Mouse (Mus musculus) thymus, adult 2 months (tissue): ENCODE measurements around the gene Apoc2. TPM values are rescaled to one million over a fixed set of nuclear protein-coding genes. Genes with fewer than 3 reads are reported as not detected.

Source experiments
- DNase-seq: peaks from one replicate; pipeline ENCODE4 v3.0.0; 2021
- H3K27ac ChIP-seq: fragments of 200-500 bp; 2 replicates; pipeline ENCODE4 v1.5.1; 2012; ENCODE audit warnings: low read length, control low read depth; ENCODE audit not compliant: control insufficient read depth, insufficient read depth
- H3K27me3 ChIP-seq: fragments of 200-500 bp; 2 replicates; pipeline ENCODE4 v1.6.1; 2012; ENCODE audit warnings: mild to moderate bottlenecking, low read length, moderate library complexity, mixed read lengths; ENCODE audit not compliant: control insufficient read depth, insufficient read depth
- H3K36me3 ChIP-seq: fragments of 200-500 bp; 2 replicates; pipeline ENCODE4 v1.6.1; 2012; ENCODE audit warnings: mild to moderate bottlenecking, low read length, moderate library complexity; ENCODE audit not compliant: control insufficient read depth, insufficient read depth
- H3K4me1 ChIP-seq: fragments of 200-500 bp; replicated peaks from 2 replicates; pipeline ENCODE4 v1.6.1; 2012; ENCODE audit warnings: low read length; ENCODE audit not compliant: control insufficient read depth, insufficient read depth
- H3K4me3 ChIP-seq: fragments of 200-500 bp; 2 replicates; pipeline ENCODE4 v1.5.1; 2012; ENCODE audit warnings: mild to moderate bottlenecking, low read length, control low read depth, moderate library complexity; ENCODE audit not compliant: control insufficient read depth, insufficient read depth
- CTCF ChIP-seq: fragments of 200-500 bp; IDR thresholded peaks from 2 replicates; pipeline ENCODE4 v1.5.1; 2012; ENCODE audit warnings: mild to moderate bottlenecking, control low read depth, low read length, moderate library complexity, borderline replicate concordance; ENCODE audit not compliant: control insufficient read depth, poor library complexity, insufficient read depth; ENCODE audit errors: extremely low read depth
- POLR2A ChIP-seq: fragments of 200-500 bp; IDR thresholded peaks from 2 replicates; pipeline ENCODE4 v1.6.1; 2012; ENCODE audit warnings: mild to moderate bottlenecking, low read length, control low read depth, moderate library complexity; ENCODE audit not compliant: control insufficient read depth, poor library complexity, insufficient read depth; ENCODE audit errors: extremely low read depth
- WGBS: fragments of 180-500 bp; shearing (Covaris S2); methylation state at CpG from one replicate; pipeline ENCODE4 v1.1.7; 2018; 5-methylcytosine and 5-hydroxymethylcytosine counted together
- polyA plus RNA-seq: library from polyadenylated mRNA; depleted of rRNA; stranded (reverse); fragments of >200 nt; gene quantifications from 2 replicates; pipeline ENCODE4 v1.2.3, GENCODE M21; 2012

Gene Apoc2
- polyA plus RNA-seq, 1 experiment: 6.7 TPM

GRCm38 (mm10) chr7:19633197-19633596 is 44.5 kb downstream of the Apoc2 start:
- no peak overlapping the region for H3K4me3 ChIP-seq
- WGBS: 98% methylated on average over 17 of the region's 17 CpGs
- TF ChIP-seq POLR2A (no peak), CTCF (no peak)

GRCm38 (mm10) chr7:19632720-19633119 is 45.0 kb downstream of the Apoc2 start:
- no peak overlapping the region for H3K4me3 ChIP-seq
- peaks cover 12% of the 10 kb centered on the region for H3K4me1 ChIP-seq
- no peak for DNase-seq
- TF ChIP-seq POLR2A (no peak), CTCF (no peak)
- no peak overlapping the region for H3K27ac ChIP-seq
- no peaks in the 10 kb centered on the region for H3K27me3 ChIP-seq
- peaks cover 36% of the 10 kb centered on the region for H3K36me3 ChIP-seq

More at GRCm38 (mm10) chr7:19633197-19633596, 44.5 kb downstream of the Apoc2 start:
- DNase-seq: no peak
- no peak overlapping the region for H3K27ac ChIP-seq
- H3K36me3 ChIP-seq: peaks cover 41% of the 10 kb centered on the region
- H3K4me1 ChIP-seq: peaks cover 7% of the 10 kb centered on the region
- no peaks in the 10 kb centered on the region for H3K27me3 ChIP-seq

GRCm38 (mm10) chr7:19632275-19632674 is 45.5 kb downstream of the Apoc2 start:
- H3K4me3 ChIP-seq: no peak overlapping the region
- no peak overlapping the region for H3K27ac ChIP-seq
- no peaks in the 10 kb centered on the region for H3K27me3 ChIP-seq
- peaks cover 13% of the 10 kb centered on the region for H3K4me1 ChIP-seq
- peaks cover 32% of the 10 kb centered on the region for H3K36me3 ChIP-seq
- TF ChIP-seq POLR2A (no peak), CTCF (no peak)
- no peak for DNase-seq

- H3K27ac ChIP-seq: peak within 1 kb of the TSS; percentile 53; the same call in 1 of the 2 replicates
- no peaks in the 10 kb centered on the region for H3K27me3 ChIP-seq
- 0 out of 2 replicates have a peak, but pooled peaks have one; percentile 26 for TF ChIP-seq CTCF
- no peak for TF ChIP-seq POLR2A
- peak within 1 kb of the TSS; percentile 69 for H3K4me3 ChIP-seq
- WGBS: under 1% methylated on average over 34 of the region's 41 CpGs
- H3K36me3 ChIP-seq: peaks cover 14% of the 10 kb centered on the region; the same call in 1 of the 2 replicates
- H3K4me1 ChIP-seq: peaks cover 13% of the 10 kb centered on the region
- peak; percentile 89 for DNase-seq
Observed at GRCm38 (mm10) chr7:19629361-19629734, 48.4 kb downstream of the Apoc2 start, which contains the start of gene Relb. Relb (minus strand) TSS chr7:19629438.

- TF ChIP-seq POLR2A: 0 out of 2 replicates have a peak, but pooled peaks have one; percentile 9
- TF ChIP-seq CTCF: no peak
- H3K4me3 ChIP-seq: peak overlapping the region; percentile 69
- DNase-seq: peak; percentile 94
- H3K27ac ChIP-seq: peak overlapping the region; percentile 53; the same call in 1 of the 2 replicates
- H3K27me3 ChIP-seq: no peaks in the 10 kb centered on the region
- peaks cover 8% of the 10 kb centered on the region; the same call in 1 of the 2 replicates for H3K36me3 ChIP-seq
- peaks cover 13% of the 10 kb centered on the region for H3K4me1 ChIP-seq
- 1% methylated on average over 57 of the region's 57 CpGs for WGBS
Observed at GRCm38 (mm10) chr7:19628536-19629360, 49.0 kb downstream of the Apoc2 start.

- peaks cover 3% of the 10 kb centered on the region; the same call in 1 of the 2 replicates for H3K36me3 ChIP-seq
- TF ChIP-seq POLR2A: 0 out of 2 replicates have a peak, but pooled peaks have one; percentile 29
- TF ChIP-seq CTCF: no peak
- H3K4me3 ChIP-seq: peak overlapping the region; percentile 69
- peak overlapping the region; percentile 14; the same call in 1 of the 2 replicates for H3K27ac ChIP-seq
- WGBS: 11% methylated on average over 17 of the region's 17 CpGs
- DNase-seq: no peak
- H3K27me3 ChIP-seq: no peaks in the 10 kb centered on the region
- peaks cover 13% of the 10 kb centered on the region for H3K4me1 ChIP-seq
Observed at GRCm38 (mm10) chr7:19628192-19628535, 49.6 kb downstream of the Apoc2 start.
